Mouse (Mus musculus) stomach, postnatal 0 days (tissue): ENCODE measurements around the gene Wnt1.

ENCODE experiments used
- CTCF ChIP-seq: IDR thresholded peaks from 2 replicates; pipeline ENCODE4 v1.5.1; 2016; ENCODE audit warnings: antibody characterized with exemption, low read depth, mild to moderate bottlenecking, moderate library complexity
- EP300 ChIP-seq: optimal IDR thresholded peaks from 2 replicates; pipeline ENCODE3; 2016; ENCODE audit warnings: antibody characterized with exemption

- TF ChIP-seq CTCF (peak; percentile 37), EP300 (no peak)
Measured at GRCm38 (mm10) chr15:98780075-98780474, 9.6 kb upstream of the Wnt1 start.
